Mouse (Mus musculus) erythroid progenitor cell, adult 5-6 weeks (primary cell): ENCODE measurements around the gene Pld1. TPM values are rescaled to one million over a fixed set of nuclear protein-coding genes. Genes with fewer than 3 reads are reported as not detected.

Experiments
- ATAC-seq: replicated peaks from 2 replicates; pipeline ENCODE4 v1.8.0; 2016; ENCODE audit warnings: moderate number of reproducible peaks, mild to moderate bottlenecking, moderate TSS enrichment, inconsistent platforms; ENCODE audit not compliant: poor library complexity, low FRiP score, severe bottlenecking
- total RNA-seq, 2 experiments: library from RNA; stranded (forward) in 1 of 2; stranded (reverse) in 1 of 2; fragments of 150-400 nt in 1 of 2; fragments of 186-747, 209-891 nt in 1 of 2; gene quantifications; 2 replicates each; pipeline versions ENCODE4 v1.2.3 to v1.2.4; 2015 to 2017; ENCODE audit warnings: low replicate concordance in 2 of 2

Pld1 gene
- 2.9 and 7.2 TPM in 2 replicates for total RNA-seq (2015; ENCODE audit: low replicate concordance)
- total RNA-seq (2017; ENCODE audit: low replicate concordance), result 0.61 and 1.9 TPM in 2 replicates

DNA sequence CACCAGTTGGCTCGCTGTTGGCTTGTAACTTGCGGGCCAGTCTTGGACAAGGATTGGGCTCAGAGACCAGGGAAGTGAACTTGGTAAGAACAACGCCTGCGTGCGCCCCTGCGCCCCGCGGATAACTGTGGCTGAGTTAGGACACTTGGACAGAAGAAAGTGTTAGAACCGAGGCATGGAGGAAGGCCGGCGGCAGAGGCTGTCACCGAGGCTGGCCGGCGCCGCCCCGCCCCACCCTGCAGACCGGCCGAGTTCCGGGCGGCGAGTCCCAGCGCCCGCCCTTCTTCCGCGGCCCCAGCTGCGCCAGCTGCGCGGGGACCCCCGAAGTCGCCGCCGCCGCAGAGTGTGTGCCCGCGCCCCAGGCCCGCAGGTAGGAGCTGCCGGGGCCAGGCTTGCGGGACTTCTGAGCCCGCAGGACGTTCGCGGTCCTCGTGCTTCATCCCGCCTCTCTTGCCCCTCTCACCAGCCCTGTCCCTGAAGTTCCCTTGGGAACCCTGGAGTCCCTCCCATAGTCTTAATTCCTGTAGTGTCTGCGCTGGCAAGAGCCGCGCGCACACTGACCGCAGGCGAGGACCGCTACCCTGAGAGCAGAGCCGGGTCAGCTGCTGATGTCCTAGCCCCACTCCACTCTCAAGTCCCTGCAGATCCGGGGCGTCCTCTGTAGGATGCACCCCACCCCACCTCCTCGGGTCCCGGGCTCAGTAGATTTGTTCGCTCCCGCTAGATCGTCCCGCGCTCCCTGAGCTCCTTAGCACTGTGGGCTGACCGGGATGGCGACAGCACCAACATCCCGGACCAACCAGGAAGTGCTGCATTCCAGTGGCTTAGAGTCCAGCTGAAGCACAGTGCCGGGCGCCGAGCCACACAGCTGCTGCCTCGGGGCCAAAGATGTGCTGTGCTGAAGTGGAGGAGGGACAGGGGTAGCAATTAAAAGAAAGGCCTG lies at the start of gene Pld1:
Pld1 (plus strand) TSS at position 315 of the 943 bp plus-strand sequence.
- ATAC-seq, result no peak

DNA sequence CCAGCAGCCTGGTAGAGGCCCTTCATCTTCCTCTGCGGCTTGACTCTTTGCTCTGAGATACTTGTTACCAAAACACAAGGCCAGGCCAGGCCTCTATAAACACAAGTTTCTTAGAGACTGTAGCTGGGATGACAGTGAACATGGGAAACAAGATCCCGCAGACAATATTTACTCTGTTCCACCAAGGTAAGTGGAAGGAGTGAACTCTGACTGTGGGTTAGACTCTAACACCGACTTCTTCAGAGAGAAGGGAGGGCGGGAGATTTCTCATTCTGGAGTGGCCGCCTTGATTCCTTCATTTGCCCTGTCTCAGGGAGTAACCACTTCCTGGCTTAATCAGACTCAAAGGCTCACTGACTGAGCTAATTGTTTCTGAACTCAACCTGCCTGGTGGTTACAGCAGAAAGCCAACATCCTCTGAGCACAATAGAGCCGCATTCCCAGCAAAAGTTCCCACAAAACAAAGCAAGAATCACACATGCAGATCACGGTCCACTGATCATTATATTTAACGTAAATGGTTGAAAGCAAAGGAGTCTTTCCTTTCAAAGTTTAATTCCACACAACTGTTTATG lies 42.1 kb upstream of the Pld1 start, which contains the start of gene Tmem212:
Tmem212 (minus strand) TSS at position 51 of the 575 bp plus-strand sequence.
- ATAC-seq, result no peak

GRCm38 (mm10) chr3:27898178-27898577 lies 40.3 kb upstream of the Pld1 start:
- ATAC-seq, result no peak

- no peak for ATAC-seq
Observed at GRCm38 (mm10) chr3:27899012-27899726, 39.3 kb upstream of the Pld1 start.

- no peak for ATAC-seq
Observed at GRCm38 (mm10) chr3:27901846-27902245, 36.6 kb upstream of the Pld1 start.

DNA sequence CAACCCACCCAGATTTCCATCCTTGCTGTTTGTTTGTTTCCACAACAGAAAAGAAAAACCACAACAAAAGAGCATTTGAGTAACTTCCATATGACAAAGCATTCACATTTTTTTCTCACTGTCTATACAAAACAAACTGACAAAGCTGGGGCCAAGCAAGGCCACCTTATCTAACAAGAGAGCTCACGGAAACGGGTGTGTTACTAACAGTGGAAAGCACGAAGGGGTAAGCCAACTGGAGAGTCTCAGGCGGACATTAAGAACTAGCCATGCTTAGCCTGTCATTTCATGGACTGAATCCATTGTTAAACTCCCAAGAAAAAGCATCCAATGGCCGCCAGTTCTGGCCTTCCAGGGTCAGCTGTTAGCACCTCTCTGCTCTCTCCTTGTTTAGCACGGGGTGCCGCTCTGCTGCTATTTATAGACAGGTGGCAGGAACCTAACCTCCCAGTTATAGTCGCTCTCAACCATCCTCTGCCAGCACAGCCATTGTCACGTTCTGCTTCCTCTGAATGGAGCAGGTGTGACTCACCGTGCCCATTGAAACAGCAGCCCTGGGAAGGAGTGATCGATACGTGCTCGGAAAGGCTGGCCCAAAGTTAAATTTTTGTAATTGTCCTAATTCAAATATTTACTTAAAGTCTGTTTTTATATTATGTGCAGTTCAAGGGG lies 33.7 kb upstream of the Pld1 start:
- ATAC-seq, result no peak

- ATAC-seq, result no peak
Observed at GRCm38 (mm10) chr3:27906647-27907209, 31.8 kb upstream of the Pld1 start.

DNA sequence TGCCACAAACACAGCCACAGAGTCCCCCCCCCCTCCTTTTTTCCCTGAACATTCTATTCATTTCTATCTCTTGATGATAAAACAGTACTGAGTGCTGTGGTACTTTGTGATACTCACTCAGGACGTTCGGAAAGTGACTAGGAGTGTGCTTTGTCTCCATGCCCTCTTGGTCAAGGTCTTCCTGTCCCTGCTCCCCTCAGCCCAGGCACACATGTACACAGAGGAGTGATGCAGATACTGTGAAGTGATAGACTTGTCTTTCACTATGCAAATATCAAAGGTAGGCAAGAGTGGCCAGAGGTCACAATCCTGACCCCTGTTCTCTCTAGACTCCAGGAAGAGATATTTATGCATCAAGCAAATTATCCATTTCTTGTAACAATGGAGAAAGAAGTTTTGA lies 31.2 kb upstream of the Pld1 start:
- ATAC-seq, result no peak

DNA sequence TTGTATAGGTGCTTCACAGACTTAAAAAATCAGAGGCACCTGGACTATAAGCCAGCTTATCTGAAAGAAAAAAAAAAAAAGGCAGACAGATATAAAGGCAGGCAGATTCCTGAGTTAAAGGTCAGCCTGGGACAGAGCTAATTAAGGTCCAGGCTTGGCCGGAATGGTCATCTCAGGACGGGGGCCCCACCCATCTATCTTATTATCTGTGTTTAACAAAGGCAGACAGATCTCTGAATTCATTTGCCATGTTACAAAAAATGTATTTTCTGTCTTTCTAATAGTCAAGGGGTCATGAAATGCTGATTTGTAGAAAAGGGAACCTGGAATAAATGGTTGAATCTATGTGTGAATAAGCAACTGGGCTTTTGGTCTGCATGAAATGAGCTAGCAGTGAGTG lies 30.2 kb upstream of the Pld1 start:
- ATAC-seq, result no peak

GRCm38 (mm10) chr3:27909016-27909415 lies 29.5 kb upstream of the Pld1 start:
- ATAC-seq, result no peak

DNA sequence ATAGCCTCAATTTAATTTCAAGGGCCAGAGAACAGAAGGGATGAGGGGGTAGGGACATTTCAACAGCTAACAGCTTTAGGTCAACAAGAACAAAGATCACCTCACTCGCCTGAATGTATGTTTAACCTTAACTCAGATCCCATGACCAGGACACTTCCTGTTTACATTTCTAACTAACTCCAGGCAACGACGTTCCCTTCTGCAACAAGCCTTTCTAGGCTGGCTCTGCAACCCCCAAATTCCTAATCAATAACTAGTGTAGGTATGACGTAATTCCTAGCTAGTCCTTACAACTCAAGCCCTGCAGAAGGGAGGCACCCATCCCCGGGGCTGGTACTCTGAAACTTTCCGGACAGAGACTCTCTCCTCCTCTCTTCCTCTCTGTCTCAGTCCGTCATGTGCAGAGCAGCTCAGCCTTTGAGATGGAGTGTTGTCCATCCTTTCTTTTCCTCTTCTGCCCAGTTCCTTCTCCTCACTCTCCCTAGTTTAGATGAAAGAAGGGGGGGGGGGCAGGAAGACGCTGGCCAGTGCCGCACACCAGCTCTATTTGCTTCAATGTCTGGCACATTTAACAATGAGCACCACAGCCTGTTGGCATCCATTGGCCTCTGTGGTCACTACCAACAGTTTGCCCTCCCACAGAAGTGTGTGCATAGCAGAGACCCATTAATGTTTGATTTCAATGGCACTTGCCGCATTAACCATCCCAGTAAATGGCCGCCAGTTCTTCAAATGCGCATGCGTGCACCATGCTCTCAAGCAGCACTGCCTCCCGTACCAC lies 19.6 kb upstream of the Pld1 start:
- no peak for ATAC-seq

DNA sequence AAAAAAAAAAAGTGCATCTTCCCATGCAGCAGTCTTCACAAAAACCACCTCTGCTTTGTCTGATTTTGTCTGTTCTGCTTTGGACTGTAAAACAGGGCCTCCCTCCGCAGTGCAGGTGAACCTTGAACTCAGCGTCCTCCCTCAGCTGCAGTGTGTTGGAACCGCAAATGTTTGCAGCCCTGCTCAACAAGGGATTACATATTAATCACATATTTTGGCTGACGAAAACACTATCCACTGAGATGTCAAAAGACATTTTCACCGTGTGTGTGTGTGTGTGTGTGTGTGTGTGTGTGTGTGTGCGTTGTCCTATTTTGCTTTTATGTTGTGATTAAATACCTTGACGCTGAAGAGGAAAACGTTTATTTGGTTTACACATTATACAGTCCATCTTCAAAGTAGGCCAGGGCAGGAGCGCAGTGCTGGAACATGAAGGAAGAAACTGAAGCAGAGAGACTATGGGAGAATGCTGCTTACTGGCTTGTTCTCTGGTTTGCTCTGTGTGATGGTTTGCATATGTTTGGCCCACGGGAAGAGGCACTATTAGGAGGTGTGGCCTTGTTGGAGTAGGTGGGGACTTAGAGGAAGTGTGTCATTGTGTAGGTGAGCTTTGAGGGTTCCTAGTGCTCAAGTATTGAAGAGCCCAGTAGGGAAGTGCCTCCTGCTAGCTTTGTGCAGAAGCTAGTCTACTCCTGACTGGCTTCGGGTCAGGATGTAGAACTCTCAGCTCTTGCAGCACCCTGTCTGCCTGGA lies 17.1 kb upstream of the Pld1 start:
- ATAC-seq, result no peak

DNA sequence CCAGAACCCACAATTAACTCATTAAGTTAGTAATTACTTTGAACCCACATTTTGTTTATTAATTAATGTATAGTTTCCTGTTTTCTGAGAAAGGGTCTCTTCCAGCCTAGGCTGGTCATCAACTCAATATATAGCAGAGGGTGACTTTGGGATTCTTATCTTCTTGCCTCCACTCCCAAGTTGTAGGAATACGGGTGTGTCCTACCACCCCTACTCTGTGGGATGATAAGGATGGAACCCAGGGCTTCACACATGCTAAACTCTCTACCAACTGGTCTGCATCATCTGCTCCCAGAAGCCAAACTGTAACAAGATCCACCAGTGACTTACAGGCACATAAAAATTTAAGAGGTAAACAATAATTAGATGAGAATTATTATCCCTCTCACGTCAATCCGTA lies 14.5 kb upstream of the Pld1 start:
- ATAC-seq, result no peak

- ATAC-seq, result no peak
Observed at GRCm38 (mm10) chr3:27929219-27929618, 9.3 kb upstream of the Pld1 start.

- no peak for ATAC-seq
Observed at GRCm38 (mm10) chr3:27932391-27932790, 6.1 kb upstream of the Pld1 start.

- ATAC-seq, result no peak
Observed at GRCm38 (mm10) chr3:27935644-27936043, 2.9 kb upstream of the Pld1 start.

DNA sequence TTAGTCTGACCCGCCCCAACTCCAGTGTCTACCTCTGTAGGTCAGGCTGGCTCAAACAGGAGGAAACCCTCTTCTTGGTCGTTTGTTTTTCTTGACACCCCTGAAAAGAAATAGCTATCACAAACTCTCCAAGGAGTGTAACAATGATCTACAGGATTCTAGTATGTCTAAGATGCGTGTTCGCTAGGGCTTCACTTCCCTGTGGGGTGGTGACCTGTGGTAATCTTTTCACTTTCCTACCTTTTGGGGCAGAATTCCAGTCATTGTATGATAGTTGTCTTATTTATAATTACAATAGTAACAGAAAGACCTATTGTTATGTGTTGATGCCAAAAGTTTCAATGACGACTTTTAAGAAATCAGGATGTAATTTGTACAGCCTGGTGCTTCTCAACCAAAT lies 1.8 kb upstream of the Pld1 start:
- ATAC-seq, result no peak
